Mouse (Mus musculus): ENCODE data around the gene Cog8.

DNA sequence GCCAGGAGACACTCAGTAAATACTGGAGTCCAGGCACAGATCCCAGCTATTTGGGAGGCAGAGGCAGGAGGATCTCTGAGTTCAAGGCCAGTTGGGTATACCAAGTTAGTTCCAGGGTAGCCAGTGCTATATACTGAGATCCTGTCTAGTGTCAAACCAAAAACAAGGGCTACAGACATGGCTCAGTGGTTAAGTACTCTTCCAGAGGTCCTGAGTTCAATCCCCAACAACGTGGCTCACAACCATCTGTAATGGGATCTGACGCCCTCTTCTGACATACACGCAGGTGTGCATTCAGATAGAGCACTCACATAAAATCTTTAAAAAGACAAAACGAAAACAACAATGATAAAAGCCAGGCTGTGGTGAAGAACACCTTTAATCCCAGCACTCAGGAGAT lies 7.0 kb downstream of the Cog8 start:
- TF ChIP-seq CTCF (IDR thresholded peaks at IDR 0.05; ENCODE audit: borderline replicate concordance, insufficient read depth, low read depth, low read length) (no peak), POLR2A (IDR thresholded peaks at IDR 0.05; ENCODE audit: borderline replicate concordance, insufficient read depth, low read length) (no peak)
